Mouse (Mus musculus) cortical plate, adult 2 months (tissue): ENCODE data around the gene Clcnka.

Experiments
- CTCF ChIP-seq: fragments of 200-500 bp; IDR thresholded peaks from 2 replicates; pipeline ENCODE4 v1.5.1; 2011; ENCODE audit warnings: mild to moderate bottlenecking, control low read depth, low read length; ENCODE audit not compliant: insufficient read depth; ENCODE audit errors: extremely low read depth
- POLR2A ChIP-seq: fragments of 200-500 bp; IDR thresholded peaks from 2 replicates; pipeline ENCODE4 v1.6.1; 2011; ENCODE audit warnings: mild to moderate bottlenecking, low read length, control low read depth; ENCODE audit not compliant: insufficient read depth; ENCODE audit errors: extremely low read depth

DNA sequence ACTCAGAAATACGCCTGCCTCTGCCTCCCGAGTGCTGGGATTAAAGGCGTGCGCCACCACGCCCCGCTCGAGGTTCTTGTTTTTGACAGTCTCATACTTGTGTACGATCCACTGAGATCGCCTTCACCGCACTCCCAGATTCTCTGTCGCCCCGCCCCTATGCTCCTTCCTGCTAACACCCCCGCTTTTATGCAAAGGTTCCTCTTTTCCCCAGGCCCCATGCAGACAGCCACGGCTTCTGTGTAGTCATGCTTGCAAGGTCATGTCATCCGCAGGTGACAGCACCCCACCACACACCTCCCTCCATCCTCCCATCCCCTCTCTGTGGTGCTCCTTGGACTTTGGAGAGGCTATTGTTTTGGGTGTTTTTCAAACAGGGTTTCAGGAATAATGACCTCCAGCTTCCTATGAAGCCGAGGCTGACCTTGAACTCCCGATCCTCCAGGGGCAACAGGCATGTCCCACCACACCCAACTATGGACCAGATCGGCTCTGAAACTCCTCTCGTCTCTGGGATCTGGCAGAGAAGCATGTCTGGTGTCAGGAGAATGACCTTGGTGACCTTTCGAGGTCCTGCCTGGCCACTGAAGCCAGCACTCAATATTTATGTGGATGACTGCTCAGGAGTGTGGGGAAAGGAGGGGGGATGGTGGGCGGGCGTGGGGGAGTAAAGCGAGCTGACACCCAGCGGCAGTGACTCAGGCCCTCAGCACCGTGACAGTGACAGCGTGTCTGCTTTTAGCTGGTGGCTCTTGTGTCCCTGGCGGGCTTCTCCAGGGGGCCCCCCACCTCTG is 21.1 kb upstream of the Clcnka start:
- no peak for TF ChIP-seq CTCF
- no peak for TF ChIP-seq POLR2A
